Mouse (Mus musculus) embryonic facial prominence, embryonic 14.5 days (tissue): ENCODE data around the gene Il17re. TPM values are rescaled to one million over a fixed set of nuclear protein-coding genes. Genes with fewer than 3 reads are reported as not detected.

Experiments used
- ATAC-seq: fragments of 200-750 bp; cut with Nextera tagmentation; 2 replicates; pipeline ENCODE4 v1.8.0; 2017; ENCODE audit warnings: low read depth, moderate number of reproducible peaks, moderate TSS enrichment
- DNase-seq: peaks from one replicate; pipeline ENCODE4 v3.0.0-alpha.2; 2015; ENCODE audit warnings: low spot score
- H3K27ac ChIP-seq: fragments of 300-500 bp; sonication (generic); replicated peaks from 2 replicates; pipeline ENCODE4 v1.5.1; 2014; ENCODE audit warnings: low read depth, mild to moderate bottlenecking, low read length, moderate library complexity
- H3K27me3 ChIP-seq: fragments of 300-500 bp; sonication (generic); replicated peaks from 2 replicates; pipeline ENCODE4 v1.6.1; 2014; ENCODE audit warnings: low read length; ENCODE audit not compliant: control insufficient read depth, insufficient read depth
- H3K36me3 ChIP-seq: fragments of 300-500 bp; sonication (generic); 2 replicates; pipeline ENCODE4 v1.6.1; 2014; ENCODE audit warnings: low read length, mixed read lengths; ENCODE audit not compliant: control insufficient read depth, insufficient read depth
- H3K4me1 ChIP-seq: fragments of 300-500 bp; sonication (generic); 2 replicates; pipeline ENCODE4 v1.6.1; 2014; ENCODE audit warnings: antibody characterized with exemption, low read length; ENCODE audit not compliant: control insufficient read depth, insufficient read depth
- H3K4me2 ChIP-seq: fragments of 300-500 bp; sonication (generic); 2 replicates; pipeline ENCODE4 v1.6.1; 2014; ENCODE audit warnings: low read depth, mild to moderate bottlenecking, low read length, moderate library complexity, mixed read lengths
- H3K4me3 ChIP-seq: fragments of 300-500 bp; sonication (generic); 2 replicates; pipeline ENCODE4 v1.5.1; 2014; ENCODE audit warnings: low read depth, mild to moderate bottlenecking, low read length
- H3K9ac ChIP-seq: fragments of 300-500 bp; sonication (generic); 2 replicates; pipeline ENCODE4 v1.6.1; 2014; ENCODE audit warnings: low read depth, mild to moderate bottlenecking, low read length, moderate library complexity, mixed read lengths
- H3K9me3 ChIP-seq: fragments of 300-500 bp; sonication (generic); 2 replicates; pipeline ENCODE4 v1.6.1; 2016; ENCODE audit warnings: low read length; ENCODE audit not compliant: control insufficient read depth
- WGBS: fragments of 180-500 bp; shearing (Covaris S2); extraction: QIAGEN DNeasy Blood & Tissue Kit; methylation state at CpG from one replicate; pipeline ENCODE4 v1.1.7; 2014; 5-methylcytosine and 5-hydroxymethylcytosine counted together
- polyA plus RNA-seq: library from polyadenylated mRNA; unstranded; fragments of >200 nt; fragmentation: Nextera tagmentation; extraction: Ambion mirVana; gene quantifications from 2 replicates; pipeline ENCODE4 v1.2.1, GENCODE M21; 2014

Il17re gene
- polyA plus RNA-seq, 1 experiment from 2014 or later: 3.6 TPM

- Histone ChIP-seq H3K27ac (no peak overlapping the region), H3K27me3 (no peaks in the 10 kb centered on the region), H3K4me3 (no peak overlapping the region), H3K4me1 (peaks cover 8% of the 10 kb centered on the region; the same call in 1 of the 2 replicates), H3K36me3 (no peaks in the 10 kb centered on the region), H3K4me2 (no peak overlapping the region), H3K9me3 (no peaks in the 10 kb centered on the region), H3K9ac (no peak overlapping the region)
- 60% methylated on average over 12 of the region's 12 CpGs for WGBS
- DNase-seq (no peak), ATAC-seq (no peak)
Observed at GRCm38 (mm10) chr6:113438721-113439430, 19.4 kb upstream of the Il17re start.

GRCm38 (mm10) chr6:113440686-113441085, 17.6 kb upstream of the Il17re start:
- no peak for ATAC-seq
- no peak overlapping the region for H3K4me3 ChIP-seq
- no peaks in the 10 kb centered on the region for H3K36me3 ChIP-seq
- H3K4me2 ChIP-seq: no peak overlapping the region
- H3K27me3 ChIP-seq: no peaks in the 10 kb centered on the region
- H3K4me1 ChIP-seq: peaks cover 8% of the 10 kb centered on the region; the same call in 1 of the 2 replicates
- no peak overlapping the region for H3K9ac ChIP-seq
- 90% methylated on average over 3 of the region's 3 CpGs for WGBS
- H3K27ac ChIP-seq: no peak overlapping the region
- no peak for DNase-seq
- H3K9me3 ChIP-seq: no peaks in the 10 kb centered on the region

- H3K9me3 ChIP-seq: no peaks in the 10 kb centered on the region
- DNase-seq: peak; percentile 79
- no peak overlapping the region for H3K27ac ChIP-seq
- H3K27me3 ChIP-seq: no peaks in the 10 kb centered on the region
- peaks cover under 1% of the 10 kb centered on the region; the same call in 1 of the 2 replicates for H3K36me3 ChIP-seq
- WGBS: 51% methylated on average over 7 of the region's 7 CpGs
- peaks cover 8% of the 10 kb centered on the region; the same call in 1 of the 2 replicates for H3K4me1 ChIP-seq
- no peak overlapping the region for H3K9ac ChIP-seq
- no peak overlapping the region for H3K4me2 ChIP-seq
- no peak for ATAC-seq
- H3K4me3 ChIP-seq: no peak overlapping the region
Observed at GRCm38 (mm10) chr6:113441147-113441680, 17.1 kb upstream of the Il17re start.

- no peak overlapping the region for H3K27ac ChIP-seq
- peak overlapping the region; percentile 97 for H3K4me3 ChIP-seq
- H3K4me1 ChIP-seq: peaks cover 8% of the 10 kb centered on the region; the same call in 1 of the 2 replicates
- peak overlapping the region; percentile 85 for H3K4me2 ChIP-seq
- no peak for DNase-seq
- no peaks in the 10 kb centered on the region for H3K27me3 ChIP-seq
- no peaks in the 10 kb centered on the region for H3K9me3 ChIP-seq
- WGBS: 40% methylated on average over 9 of the region's 9 CpGs
- H3K9ac ChIP-seq: peak overlapping the region; percentile 97
- H3K36me3 ChIP-seq: peaks cover 9% of the 10 kb centered on the region
- ATAC-seq: no peak
Observed at GRCm38 (mm10) chr6:113442087-113442441, 16.2 kb upstream of the Il17re start.

GRCm38 (mm10) chr6:113442442-113443090, 15.7 kb upstream of the Il17re start, which contains the start of gene Jagn1:
Gene Jagn1 (plus strand): TSS chr6:113442569.
- ATAC-seq: peak; percentile 96
- under 1% methylated on average over 35 of the region's 45 CpGs for WGBS

GRCm38 (mm10) chr6:113443091-113443490, 15.2 kb upstream of the Il17re start:
- Histone ChIP-seq H3K27ac (no peak overlapping the region; the same call in 1 of the 2 replicates), H3K4me2 (peak overlapping the region; percentile 85), H3K9me3 (no peaks in the 10 kb centered on the region), H3K4me1 (peaks cover 8% of the 10 kb centered on the region; the same call in 1 of the 2 replicates), H3K27me3 (no peaks in the 10 kb centered on the region), H3K36me3 (peaks cover 20% of the 10 kb centered on the region), H3K9ac (peak overlapping the region; percentile 97), H3K4me3 (peak overlapping the region; percentile 97)
- WGBS: 46% methylated on average over 12 of the region's 12 CpGs
- ATAC-seq: no peak
- DNase-seq: no peak

More at GRCm38 (mm10) chr6:113442442-113443090, 15.7 kb upstream of the Il17re start, which contains the start of gene Jagn1:
- Histone ChIP-seq H3K9ac (peak within 1 kb of the TSS; percentile 97), H3K4me2 (peak within 1 kb of the TSS; percentile 85), H3K27me3 (no peaks in the 10 kb centered on the region), H3K36me3 (peaks cover 14% of the 10 kb centered on the region), H3K4me1 (peaks cover 8% of the 10 kb centered on the region; the same call in 1 of the 2 replicates), H3K4me3 (peak within 1 kb of the TSS; percentile 97), H3K9me3 (no peaks in the 10 kb centered on the region), H3K27ac (peak within 1 kb of the TSS; percentile 65)
- peak; percentile 95 for DNase-seq

GRCm38 (mm10) chr6:113444207-113444965, 13.9 kb upstream of the Il17re start:
- no peak overlapping the region for H3K27ac ChIP-seq
- no peak overlapping the region for H3K4me3 ChIP-seq
- 84% methylated on average over 6 of the region's 8 CpGs for whole genome bisulfite sequencing
- H3K36me3 ChIP-seq: peaks cover 27% of the 10 kb centered on the region
- peaks cover 8% of the 10 kb centered on the region; the same call in 1 of the 2 replicates for H3K4me1 ChIP-seq
- no peak for ATAC-seq
- no peak overlapping the region for H3K4me2 ChIP-seq
- no peaks in the 10 kb centered on the region for H3K27me3 ChIP-seq
- no peak for DNase-seq
- H3K9me3 ChIP-seq: no peaks in the 10 kb centered on the region
- no peak overlapping the region for H3K9ac ChIP-seq

- no peaks in the 10 kb centered on the region for H3K27me3 ChIP-seq
- H3K9me3 ChIP-seq: no peaks in the 10 kb centered on the region
- no peak overlapping the region for H3K4me3 ChIP-seq
- no peak for ATAC-seq
- peaks cover 8% of the 10 kb centered on the region; the same call in 1 of the 2 replicates for H3K4me1 ChIP-seq
- H3K4me2 ChIP-seq: no peak overlapping the region
- H3K36me3 ChIP-seq: peaks cover 27% of the 10 kb centered on the region
- H3K9ac ChIP-seq: no peak overlapping the region
- H3K27ac ChIP-seq: no peak overlapping the region
- over 99% methylated on average over 4 of the region's 4 CpGs for WGBS
- DNase-seq: no peak
Observed at GRCm38 (mm10) chr6:113447639-113448038, 10.6 kb upstream of the Il17re start.
